Mouse (Mus musculus) limb, embryonic 11.5 days (tissue): ENCODE measurements around the gene Slc7a1. TPM values are rescaled to one million over a fixed set of nuclear protein-coding genes. Genes with fewer than 3 reads are reported as not detected.

Experiments
- ATAC-seq: fragments of 200-750 bp; cut with Nextera tagmentation; 2 replicates; pipeline ENCODE4 v1.8.0; 2017; ENCODE audit warnings: low read depth; ENCODE audit not compliant: insufficient number of reproducible peaks, low FRiP score, low TSS enrichment
- DNase-seq: peaks from one replicate; pipeline ENCODE4 v3.0.0-alpha.2; 2015; ENCODE audit warnings: low spot score
- H3K27ac ChIP-seq: fragments of 300-500 bp; sonication (generic); replicated peaks from 2 replicates; pipeline ENCODE4 v1.5.1; 2014; ENCODE audit warnings: low read depth, mild to moderate bottlenecking, low read length
- H3K27me3 ChIP-seq: fragments of 300-500 bp; sonication (generic); 2 replicates; pipeline ENCODE4 v1.6.1; 2014; ENCODE audit warnings: mild to moderate bottlenecking, low read length, mixed read lengths; ENCODE audit not compliant: control insufficient read depth, insufficient read depth
- H3K36me3 ChIP-seq: fragments of 300-500 bp; sonication (generic); 2 replicates; pipeline ENCODE4 v1.6.1; 2014; ENCODE audit warnings: mild to moderate bottlenecking, low read length, moderate library complexity, mixed read lengths; ENCODE audit not compliant: control insufficient read depth, insufficient read depth
- H3K4me1 ChIP-seq: fragments of 300-500 bp; sonication (generic); 2 replicates; pipeline ENCODE4 v1.6.1; 2014; ENCODE audit warnings: low read length, mixed read lengths; ENCODE audit not compliant: control insufficient read depth, insufficient read depth
- H3K4me2 ChIP-seq: fragments of 300-500 bp; sonication (generic); 2 replicates; pipeline ENCODE4 v1.6.1; 2014; ENCODE audit warnings: low read depth, mild to moderate bottlenecking, moderate library complexity; ENCODE audit not compliant: severe bottlenecking
- H3K4me3 ChIP-seq: fragments of 300-500 bp; sonication (generic); 2 replicates; pipeline ENCODE4 v1.5.1; 2014; ENCODE audit warnings: low read depth, low read length
- H3K9ac ChIP-seq: fragments of 300-500 bp; sonication (generic); 2 replicates; pipeline ENCODE4 v1.6.1; 2014; ENCODE audit warnings: mild to moderate bottlenecking, low read length
- H3K9me3 ChIP-seq: fragments of 300-500 bp; sonication (generic); 2 replicates; pipeline ENCODE4 v1.6.1; 2016; ENCODE audit warnings: low read length; ENCODE audit not compliant: control insufficient read depth
- WGBS: fragments of 180-500 bp; shearing (Covaris S2); extraction: QIAGEN DNeasy Blood & Tissue Kit; methylation state at CpG from one replicate; pipeline ENCODE4 v1.1.7; 2014; 5-methylcytosine and 5-hydroxymethylcytosine counted together
- polyA plus RNA-seq: library from polyadenylated mRNA; unstranded; fragments of >200 nt; fragmentation: Nextera tagmentation; extraction: Ambion mirVana; gene quantifications from 2 replicates; pipeline ENCODE4 v1.2.1, GENCODE M21; 2014

The Slc7a1 gene
- polyA plus RNA-seq, 1 experiment from 2014 or later = 16.4 TPM

DNA sequence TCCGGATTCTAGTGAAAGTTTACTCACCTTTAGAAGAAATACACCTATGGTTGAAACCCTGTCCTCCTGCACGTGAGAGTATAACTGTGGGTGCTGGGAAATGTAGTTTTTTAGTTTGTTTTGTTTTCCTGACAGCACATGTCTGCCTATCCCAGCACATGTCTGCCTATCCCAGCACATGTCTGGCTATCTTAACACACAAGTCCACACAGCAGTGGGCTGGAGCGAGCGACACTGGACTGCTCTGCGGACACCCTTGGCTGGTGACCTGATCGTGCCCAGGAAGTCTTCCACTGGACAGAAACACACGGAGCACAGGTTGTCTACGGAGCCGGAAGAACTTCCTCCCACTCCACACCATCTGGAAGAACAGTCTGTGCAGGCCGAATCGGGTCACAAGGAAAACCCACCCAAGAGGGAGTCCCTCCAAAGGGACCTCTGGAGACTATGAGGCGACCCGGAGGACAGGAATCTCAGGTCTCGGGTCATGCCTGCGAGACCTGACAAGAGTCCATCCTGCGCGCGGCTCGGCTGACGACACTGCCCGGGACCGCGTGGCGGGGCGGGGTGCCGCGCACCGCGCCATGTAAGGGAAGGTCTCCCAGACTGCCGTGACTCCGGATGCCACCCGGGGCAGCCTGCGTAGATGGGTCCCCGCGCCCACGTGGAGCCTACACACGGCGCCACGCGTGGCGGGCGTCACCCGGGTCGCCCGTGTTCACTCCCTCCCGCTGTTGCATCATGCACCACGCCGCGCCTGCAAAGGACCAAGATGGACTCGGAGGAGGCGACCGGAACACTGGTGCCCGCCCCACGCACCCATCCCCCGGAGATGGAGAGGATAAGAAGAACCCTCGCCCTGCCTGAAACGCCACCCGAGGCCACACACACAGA, 691 bp downstream of the Slc7a1 start:
- no peaks in the 10 kb centered on the region for H3K27me3 ChIP-seq
- H3K9me3 ChIP-seq = no peaks in the 10 kb centered on the region
- no peaks in the 10 kb centered on the region for H3K4me1 ChIP-seq
- H3K4me3 ChIP-seq = peak overlapping the region; percentile 68
- H3K9ac ChIP-seq = peak overlapping the region; percentile 74
- 5% methylated on average over 58 of the region's 58 CpGs for WGBS
- DNase-seq (peak; percentile 65), ATAC-seq (peak; percentile 59)
- H3K27ac ChIP-seq = no peak overlapping the region
- H3K36me3 ChIP-seq = no peaks in the 10 kb centered on the region
- H3K4me2 ChIP-seq = peak overlapping the region; percentile 100

DNA sequence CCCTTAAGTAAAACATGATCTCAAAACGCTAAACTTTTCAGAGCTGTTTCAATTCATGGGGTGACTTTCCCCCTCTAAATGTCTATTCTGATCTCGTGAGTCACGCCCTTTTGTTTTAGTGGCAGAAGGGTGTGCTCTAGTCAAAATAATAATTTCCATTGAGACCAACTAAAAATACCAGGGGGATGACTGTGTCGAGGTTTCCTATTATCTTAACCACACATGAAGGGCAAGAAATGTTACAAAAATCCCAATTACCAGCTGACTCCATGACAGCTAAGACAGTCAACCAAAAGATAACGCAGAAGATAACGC, 1.3 kb downstream of the Slc7a1 start:
- no peaks in the 10 kb centered on the region for H3K9me3 ChIP-seq
- no peak overlapping the region for H3K27ac ChIP-seq
- no peaks in the 10 kb centered on the region for H3K36me3 ChIP-seq
- no peak overlapping the region for H3K9ac ChIP-seq
- no peaks in the 10 kb centered on the region for H3K27me3 ChIP-seq
- DNase-seq (no peak), ATAC-seq (no peak)
- 66% methylated on average over 6 of the region's 6 CpGs for WGBS
- H3K4me2 ChIP-seq = peak overlapping the region; percentile 100; the same call in 1 of the 2 replicates
- H3K4me1 ChIP-seq = no peaks in the 10 kb centered on the region
- 0 out of 2 replicates have a peak overlapping the region, but pooled peaks have one; percentile 68 for H3K4me3 ChIP-seq

DNA sequence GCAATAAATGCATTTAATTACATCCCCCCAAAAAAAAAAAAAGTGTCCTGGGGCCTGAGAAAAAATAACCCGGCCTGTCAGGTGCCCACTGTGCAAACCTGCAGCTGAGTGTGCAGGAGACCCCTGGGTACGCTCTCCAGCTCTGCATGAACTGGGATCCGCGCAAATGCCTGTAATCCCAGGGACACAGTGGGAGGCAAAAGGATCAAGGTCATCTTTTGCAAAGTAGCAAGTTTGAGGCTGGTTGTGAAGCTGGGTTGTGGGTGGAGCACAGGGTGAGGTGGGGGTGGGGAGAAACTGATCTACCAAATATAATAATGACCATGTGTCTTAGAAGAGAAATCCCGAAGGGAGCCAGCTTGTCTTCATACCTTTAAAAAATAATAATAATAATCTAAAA, 1.8 kb downstream of the Slc7a1 start:
- H3K9me3 ChIP-seq = no peaks in the 10 kb centered on the region
- no peak overlapping the region for H3K4me2 ChIP-seq
- H3K4me1 ChIP-seq = no peaks in the 10 kb centered on the region
- 55% methylated on average over 5 of the region's 5 CpGs for WGBS
- no peaks in the 10 kb centered on the region for H3K27me3 ChIP-seq
- ATAC-seq = no peak
- no peak overlapping the region for H3K4me3 ChIP-seq
- DNase-seq = no peak
- H3K9ac ChIP-seq = no peak overlapping the region
- no peaks in the 10 kb centered on the region for H3K36me3 ChIP-seq
- H3K27ac ChIP-seq = no peak overlapping the region

DNA sequence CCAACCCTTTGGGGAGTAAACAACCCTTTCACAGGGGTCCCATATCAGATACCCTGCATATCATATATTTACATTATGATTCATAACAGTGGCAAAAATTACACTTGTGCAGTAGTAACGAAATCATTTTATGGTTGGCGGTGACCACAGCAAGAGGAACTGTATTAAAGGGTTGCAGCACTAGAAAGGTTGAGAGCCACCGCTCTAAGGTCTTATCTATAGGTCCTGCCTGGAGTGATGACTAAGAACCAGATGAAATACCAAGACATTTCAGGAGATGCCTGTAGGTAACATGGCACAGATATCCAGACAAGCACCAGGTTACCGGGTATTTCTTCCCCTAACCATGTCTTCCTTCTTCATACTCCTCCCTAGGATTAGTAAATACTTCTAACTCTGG, 2.3 kb downstream of the Slc7a1 start:
- Histone ChIP-seq H3K27ac (no peak overlapping the region), H3K4me1 (no peaks in the 10 kb centered on the region), H3K4me2 (no peak overlapping the region), H3K4me3 (no peak overlapping the region), H3K9ac (no peak overlapping the region), H3K9me3 (no peaks in the 10 kb centered on the region), H3K36me3 (no peaks in the 10 kb centered on the region), H3K27me3 (no peaks in the 10 kb centered on the region)
- ATAC-seq = no peak
- WGBS = 92% methylated on average over 4 of the region's 4 CpGs
- no peak for DNase-seq

DNA sequence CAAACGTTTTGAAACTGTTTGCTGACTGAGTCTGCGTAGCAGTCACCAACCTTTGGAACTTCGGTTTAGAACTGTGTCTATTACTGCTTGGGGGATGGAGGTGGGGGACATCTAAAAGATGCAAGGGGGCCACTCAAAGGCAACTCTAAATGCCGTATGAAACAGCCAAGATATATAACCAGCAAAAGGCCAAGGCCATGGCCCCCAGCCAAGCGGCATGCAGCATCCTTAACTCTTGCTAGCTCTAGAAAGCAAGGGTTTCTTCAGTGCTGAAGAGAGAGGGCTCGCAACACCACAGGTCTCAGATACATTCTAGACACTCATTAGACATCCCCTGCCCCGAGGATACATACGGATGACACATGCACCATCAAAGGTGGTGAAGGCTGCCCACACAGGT, 6.4 kb downstream of the Slc7a1 start:
- no peaks in the 10 kb centered on the region for H3K27me3 ChIP-seq
- H3K4me3 ChIP-seq = no peak overlapping the region
- no peak overlapping the region for H3K27ac ChIP-seq
- H3K4me2 ChIP-seq = no peak overlapping the region
- H3K4me1 ChIP-seq = no peaks in the 10 kb centered on the region
- DNase-seq (no peak), ATAC-seq (no peak)
- H3K9me3 ChIP-seq = no peaks in the 10 kb centered on the region
- no peak overlapping the region for H3K9ac ChIP-seq
- 90% methylated on average over 8 of the region's 8 CpGs for WGBS
- H3K36me3 ChIP-seq = no peaks in the 10 kb centered on the region

DNA sequence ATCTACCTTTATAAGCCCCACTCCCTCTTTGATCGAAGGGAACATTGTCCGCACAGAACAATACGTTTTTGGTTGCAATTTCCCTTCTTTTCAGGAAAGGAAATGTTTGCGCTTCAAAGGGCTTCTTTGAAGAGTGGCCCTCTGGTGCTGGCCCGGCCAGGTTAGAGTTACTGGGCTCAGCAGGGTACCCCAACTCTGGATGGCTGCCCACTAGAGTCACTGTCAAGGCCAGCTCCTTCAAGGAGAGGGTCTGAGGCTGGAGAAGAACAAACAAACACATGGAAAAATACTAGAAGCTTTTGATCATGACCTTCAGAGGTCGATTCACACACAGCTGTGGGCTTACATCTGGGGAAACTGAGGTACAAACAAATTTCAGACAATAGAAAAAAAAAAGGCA, 6.9 kb downstream of the Slc7a1 start:
- WGBS = 88% methylated on average over 6 of the region's 6 CpGs
- no peaks in the 10 kb centered on the region for H3K4me1 ChIP-seq
- no peaks in the 10 kb centered on the region for H3K36me3 ChIP-seq
- no peak overlapping the region for H3K9ac ChIP-seq
- H3K4me2 ChIP-seq = no peak overlapping the region
- H3K4me3 ChIP-seq = no peak overlapping the region
- ATAC-seq = no peak
- no peaks in the 10 kb centered on the region for H3K9me3 ChIP-seq
- no peak overlapping the region for H3K27ac ChIP-seq
- H3K27me3 ChIP-seq = no peaks in the 10 kb centered on the region
- DNase-seq = no peak

DNA sequence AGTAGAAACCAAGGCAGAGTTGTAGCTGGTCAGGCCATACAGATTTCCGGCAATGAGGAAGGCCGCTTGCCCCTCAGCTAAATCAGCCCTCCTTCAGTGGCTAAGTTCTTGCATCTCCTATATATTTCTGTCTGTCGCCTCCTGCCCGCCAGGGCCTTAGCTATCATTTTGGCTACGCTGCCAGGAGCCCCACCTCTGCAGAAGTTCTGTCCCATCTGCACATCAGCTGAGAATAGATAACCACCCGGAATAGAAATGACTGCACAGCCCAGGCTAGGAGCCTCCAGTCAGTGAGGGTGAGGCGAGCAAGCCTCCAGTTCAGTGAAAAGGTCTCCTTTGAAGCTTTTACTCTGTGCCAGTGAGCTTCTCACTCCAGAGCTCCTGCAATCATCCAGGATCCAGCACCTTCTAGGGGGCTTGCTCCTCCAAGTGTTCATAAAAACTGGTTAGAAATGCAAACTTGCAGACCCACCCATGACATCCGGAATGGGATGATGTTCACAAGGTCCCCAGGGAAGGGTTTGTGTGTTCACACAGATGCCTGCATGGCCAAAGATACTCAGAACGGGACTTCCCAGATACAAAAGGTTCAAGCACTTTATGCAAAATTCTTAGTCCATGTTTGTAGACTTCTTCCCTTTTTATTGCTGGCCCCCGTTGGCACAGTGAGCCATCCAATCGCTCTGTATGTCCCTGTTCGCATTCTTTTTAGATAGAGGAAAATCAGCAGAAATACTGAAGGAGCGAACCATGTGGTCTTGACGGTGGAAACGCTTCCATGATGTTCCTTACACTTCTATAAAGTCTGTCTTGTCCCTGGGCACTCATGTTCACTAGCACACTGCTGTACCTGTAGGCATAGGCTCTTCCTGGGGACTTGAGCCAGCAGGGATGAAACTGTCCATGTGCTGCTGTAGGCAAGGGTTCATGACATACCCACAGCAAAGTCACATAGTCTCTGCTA, 10.4 kb downstream of the Slc7a1 start:
- Histone ChIP-seq H3K27me3 (no peaks in the 10 kb centered on the region), H3K36me3 (no peaks in the 10 kb centered on the region)
- no peak for ATAC-seq

DNA sequence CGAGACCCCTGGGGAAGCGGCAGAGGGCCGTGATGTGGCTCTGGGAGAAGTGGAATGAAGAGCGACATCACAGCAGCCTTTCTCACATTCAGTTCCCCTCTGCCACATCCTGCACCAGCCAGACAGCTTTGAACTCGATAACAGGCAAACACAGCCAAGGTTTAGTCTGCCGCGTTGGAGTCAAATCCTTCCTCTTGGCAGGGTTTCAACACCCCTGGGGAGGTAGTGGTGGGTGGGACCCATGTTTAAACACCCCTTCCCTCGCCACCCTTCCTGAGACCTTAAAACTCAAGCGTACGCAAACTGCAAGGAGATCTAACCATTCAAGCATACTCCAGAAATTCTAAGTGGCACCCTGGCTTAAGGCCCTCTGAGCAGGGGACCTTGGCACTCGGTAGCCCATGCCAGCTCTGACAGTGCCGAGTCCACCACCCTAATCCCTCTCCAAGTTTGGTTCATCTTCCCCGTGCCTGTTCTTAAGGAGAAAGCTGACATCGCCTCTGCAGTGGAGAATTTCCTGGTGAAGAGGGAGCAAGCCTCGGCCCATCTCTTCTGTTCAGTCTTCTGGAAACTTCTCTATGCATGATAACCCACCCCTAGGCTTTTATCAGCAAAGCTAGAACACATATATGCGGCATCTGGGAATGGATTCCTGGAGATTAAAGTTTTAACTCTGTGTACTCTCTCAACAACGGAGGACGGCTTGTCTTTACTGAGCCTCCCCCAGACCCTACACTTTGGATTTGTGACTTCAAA, 11.3 kb downstream of the Slc7a1 start:
- Histone ChIP-seq H3K36me3 (no peaks in the 10 kb centered on the region), H3K4me3 (no peak overlapping the region), H3K9ac (no peak overlapping the region), H3K27me3 (no peaks in the 10 kb centered on the region), H3K4me1 (no peaks in the 10 kb centered on the region), H3K27ac (no peak overlapping the region), H3K4me2 (no peak overlapping the region), H3K9me3 (no peaks in the 10 kb centered on the region)
- 92% methylated on average over 18 of the region's 18 CpGs for WGBS
- DNase-seq = no peak
- no peak for ATAC-seq

More for the DNA sequence above, 10.4 kb downstream of the Slc7a1 start:
- H3K4me2 ChIP-seq = no peak overlapping the region
- DNase-seq = no peak
- H3K9ac ChIP-seq = no peak overlapping the region
- WGBS = 91% methylated on average over 15 of the region's 15 CpGs
- H3K27ac ChIP-seq = no peak overlapping the region
- H3K4me3 ChIP-seq = no peak overlapping the region
- no peaks in the 10 kb centered on the region for H3K9me3 ChIP-seq
- no peaks in the 10 kb centered on the region for H3K4me1 ChIP-seq
